ENCODE assay signal across 8 mouse cellular contexts in the genomic region with DNA sequence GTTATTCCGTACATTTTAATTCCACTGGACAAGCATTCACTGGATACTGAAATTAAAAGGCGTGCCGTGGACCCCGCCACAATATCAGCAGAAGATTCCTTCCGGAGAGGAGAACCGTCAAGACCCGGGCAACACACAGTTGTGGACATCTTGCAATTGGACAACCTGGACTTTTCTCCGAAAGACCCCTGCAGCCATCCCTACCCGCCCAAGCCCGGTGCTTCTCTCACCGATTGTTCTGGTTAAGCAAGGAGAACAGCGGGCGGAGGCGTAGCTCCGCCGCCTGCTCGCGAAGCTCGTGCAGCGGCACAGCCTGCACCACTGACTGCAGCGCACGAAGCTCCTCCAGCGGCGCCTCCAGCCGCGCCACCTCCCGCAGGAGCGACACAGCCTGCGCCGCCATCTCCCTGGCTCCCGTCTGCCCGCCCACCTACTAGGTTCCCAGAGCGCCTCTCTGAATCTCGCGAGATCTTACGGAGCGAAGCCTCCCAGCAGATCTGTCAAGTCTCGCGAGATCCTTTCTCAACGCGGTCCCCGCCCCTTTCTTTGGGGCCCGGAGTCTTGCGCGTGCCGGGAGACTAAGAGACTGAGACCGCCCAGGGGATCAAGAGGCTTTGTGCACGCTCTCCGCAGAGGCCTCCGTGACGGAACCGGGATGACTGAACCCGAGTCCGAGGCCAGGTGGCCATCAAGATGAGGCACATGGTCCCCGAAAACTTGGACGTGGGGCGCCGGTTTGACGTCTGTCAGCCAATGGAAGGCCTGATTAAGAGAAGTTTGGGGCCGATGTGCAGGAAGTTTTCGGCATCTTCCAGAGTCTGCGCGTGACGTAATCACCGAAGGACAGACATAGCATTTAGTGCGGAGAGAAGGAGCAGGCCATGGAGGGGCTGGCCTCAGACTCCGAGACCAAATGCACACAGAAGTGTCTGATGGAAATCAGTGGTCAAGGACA. TPM values are rescaled to one million over a fixed set of nuclear protein-coding genes. Genes with fewer than 3 reads are reported as not detected.
DNase-seq lines count a peak whose midpoint lies in the region; ATAC-seq and TF ChIP-seq lines count a peak whose summit lies in the region.

No protein-coding gene starts in this region.

- no peaks in the 10 kb centered on the region for H3K9me3 ChIP-seq in heart, embryonic 12.5 days (replicated peaks)
- no peaks in the 10 kb centered on the region for H3K9me3 ChIP-seq in kidney, postnatal 0 days (replicated peaks; ENCODE audit: low read length)
- H3K9me3 ChIP-seq in liver, embryonic 11.5 days (ENCODE audit: control insufficient read depth, low read length), result no peaks in the 10 kb centered on the region
- H3K9me3 ChIP-seq in stomach, embryonic 14.5 days (ENCODE audit: control insufficient read depth, low read depth, low read length), result no peaks in the 10 kb centered on the region

- TF ChIP-seq CTCF in kidney, postnatal 0 days (IDR thresholded peaks at IDR 0.05; ENCODE audit: low read depth), result no peak

- ATAC-seq in erythroid progenitor cell, adult 5-6 weeks (replicated peaks; ENCODE audit: low FRiP score, poor library complexity, severe bottlenecking), result peak; percentile 89
- ATAC-seq in heart, embryonic 12.5 days (ENCODE audit: insufficient number of reproducible peaks, low FRiP score), result peak; percentile 97
- peak; percentile 96 for ATAC-seq in kidney, postnatal 0 days (replicated peaks; ENCODE audit: low FRiP score, low read depth)
- ATAC-seq in liver, embryonic 11.5 days (replicated peaks; ENCODE audit: low FRiP score), result peak; percentile 93
- ATAC-seq in stomach, embryonic 14.5 days (ENCODE audit: insufficient number of reproducible peaks, insufficient read depth, low FRiP score, low read depth), result peak; percentile 97

- peaks cover 28% of the 10 kb centered on the region for H3K4me1 ChIP-seq in heart, embryonic 12.5 days (replicated peaks)
- peaks cover 6% of the 10 kb centered on the region; the same call in 1 of the 2 replicates for H3K4me1 ChIP-seq in kidney, postnatal 0 days (replicated peaks; ENCODE audit: insufficient read depth, low read length)
- peaks cover 20% of the 10 kb centered on the region for H3K4me1 ChIP-seq in liver, embryonic 11.5 days (replicated peaks; ENCODE audit: control insufficient read depth, insufficient read depth, low read length)
- peaks cover 7% of the 10 kb centered on the region; the same call in 1 of the 2 replicates for H3K4me1 ChIP-seq in stomach, embryonic 14.5 days (ENCODE audit: control insufficient read depth, insufficient read depth, low read length)

- DNase-seq in CD4-positive helper T cell, adult 2 months (ENCODE audit: low read depth, low spot score), result peak; percentile 99
- peak; percentile 97 for DNase-seq in brain, embryonic 18.5 days (ENCODE audit: low read depth, low spot score)
- DNase-seq in kidney, postnatal 0 days (ENCODE audit: low spot score), result peak; percentile 99
- peak; percentile 95 for DNase-seq in liver, embryonic 11.5 days (ENCODE audit: low spot score)
- DNase-seq in naive thymus-derived CD4-positive, alpha-beta T cell, adult 2 months (ENCODE audit: low read depth), result peak; percentile 99

- peak overlapping the region; percentile 93 for H3K9ac ChIP-seq in heart, embryonic 12.5 days
- peak overlapping the region; percentile 90 for H3K9ac ChIP-seq in kidney, postnatal 0 days (ENCODE audit: low read depth, low read length)
- peak overlapping the region; percentile 85 for H3K9ac ChIP-seq in liver, embryonic 11.5 days (ENCODE audit: low read depth, low read length)
- peak overlapping the region; percentile 84 for H3K9ac ChIP-seq in stomach, embryonic 14.5 days (replicated peaks; ENCODE audit: low read depth, low read length)

- peaks cover 17% of the 10 kb centered on the region for H3K27me3 ChIP-seq in heart, embryonic 12.5 days (replicated peaks)
- H3K27me3 ChIP-seq in kidney, postnatal 0 days (ENCODE audit: insufficient read depth, low read length), result no peaks in the 10 kb centered on the region
- peaks cover 12% of the 10 kb centered on the region for H3K27me3 ChIP-seq in liver, embryonic 11.5 days (replicated peaks; ENCODE audit: control insufficient read depth, insufficient read depth, low read length)
- H3K27me3 ChIP-seq in stomach, embryonic 14.5 days (ENCODE audit: control insufficient read depth, insufficient read depth, low read length), result no peaks in the 10 kb centered on the region

- peak overlapping the region; percentile 96 for H3K4me3 ChIP-seq in heart, embryonic 12.5 days
- peak overlapping the region; percentile 95 for H3K4me3 ChIP-seq in kidney, postnatal 0 days (replicated peaks; ENCODE audit: low read depth, low read length)
- peak overlapping the region; percentile 82 for H3K4me3 ChIP-seq in liver, embryonic 11.5 days (ENCODE audit: low read depth, low read length)
- H3K4me3 ChIP-seq in stomach, embryonic 14.5 days (ENCODE audit: low read depth, low read length), result peak overlapping the region; percentile 84

- H3K27ac ChIP-seq in heart, embryonic 12.5 days (ENCODE audit: poor library complexity, severe bottlenecking), result peak overlapping the region; percentile 96
- H3K27ac ChIP-seq in kidney, postnatal 0 days, result peak overlapping the region; percentile 94
- peak overlapping the region; percentile 75 for H3K27ac ChIP-seq in liver, embryonic 11.5 days (ENCODE audit: low read depth, low read length)
- peak overlapping the region; percentile 92 for H3K27ac ChIP-seq in stomach, embryonic 14.5 days (ENCODE audit: low read length)

- H3K4me2 ChIP-seq in heart, embryonic 12.5 days, result peak overlapping the region; percentile 75
- H3K4me2 ChIP-seq in kidney, postnatal 0 days (ENCODE audit: low read length), result peak overlapping the region; percentile 74
- peak overlapping the region; percentile 88 for H3K4me2 ChIP-seq in liver, embryonic 11.5 days
- H3K4me2 ChIP-seq in stomach, embryonic 14.5 days (replicated peaks; ENCODE audit: low read depth, low read length), result peak overlapping the region; percentile 63

- peaks cover 7% of the 10 kb centered on the region; the same call in 1 of the 2 replicates for H3K36me3 ChIP-seq in heart, embryonic 12.5 days
- no peaks in the 10 kb centered on the region for H3K36me3 ChIP-seq in kidney, postnatal 0 days (ENCODE audit: insufficient read depth, low read length)
- peaks cover 9% of the 10 kb centered on the region; the same call in 1 of the 2 replicates for H3K36me3 ChIP-seq in liver, embryonic 11.5 days (ENCODE audit: control insufficient read depth, insufficient read depth, low read length)
- 0 out of 2 replicates have a peak, but pooled peaks cover 4% of the 10 kb centered on the region for H3K36me3 ChIP-seq in stomach, embryonic 14.5 days (ENCODE audit: control insufficient read depth, insufficient read depth, low read length)

- under 1% methylated on average over 67 of the region's 67 CpGs for WGBS in heart, embryonic 12.5 days
- WGBS in kidney, postnatal 0 days, result under 1% methylated on average over 67 of the region's 67 CpGs
- under 1% methylated on average over 67 of the region's 67 CpGs for WGBS in liver, embryonic 11.5 days
- WGBS in stomach, embryonic 14.5 days, result under 1% methylated on average over 67 of the region's 67 CpGs

RNA-seq across cellular contexts. Expression of a gene that starts 3.4 kb away (rescaled TPM):
- not detected in 2 replicates for total RNA-seq in erythroid progenitor cell, adult 5-6 weeks (2015; ENCODE audit: low replicate concordance)
- total RNA-seq in erythroid progenitor cell, adult 5-6 weeks (2017; ENCODE audit: low replicate concordance), result not detected in 2 replicates
- not detected in 2 replicates for polyA plus RNA-seq in heart, embryonic 12.5 days (2016; fragmentation: Nextera tagmentation; extraction: Ambion mirVana)
- 19.0 and 19.3 TPM in 2 replicates for polyA plus RNA-seq in kidney, postnatal 0 days (2015; fragmentation: Nextera tagmentation; extraction: Ambion mirVana)
- polyA plus RNA-seq in liver, embryonic 11.5 days (2014; fragmentation: Nextera tagmentation; extraction: Ambion mirVana), result 2.5 and 2.7 TPM in 2 replicates
- 0.56 and 0.59 TPM in 2 replicates for polyA plus RNA-seq in stomach, embryonic 14.5 days (2014; fragmentation: Nextera tagmentation; extraction: Ambion mirVana)

RNA-seq across cellular contexts. Expression of a gene that starts 4.0 kb away (rescaled TPM):
- 56.6 and 66.0 TPM in 2 replicates for total RNA-seq in erythroid progenitor cell, adult 5-6 weeks (2015; ENCODE audit: low replicate concordance)
- 37.2 and 65.2 TPM in 2 replicates for total RNA-seq in erythroid progenitor cell, adult 5-6 weeks (2017; ENCODE audit: low replicate concordance)
- polyA plus RNA-seq in heart, embryonic 12.5 days (2016; fragmentation: Nextera tagmentation; extraction: Ambion mirVana), result 59.7 and 60.0 TPM in 2 replicates
- polyA plus RNA-seq in kidney, postnatal 0 days (2015; fragmentation: Nextera tagmentation; extraction: Ambion mirVana), result 92.0 and 104 TPM in 2 replicates
- 138 and 147 TPM in 2 replicates for polyA plus RNA-seq in liver, embryonic 11.5 days (2014; fragmentation: Nextera tagmentation; extraction: Ambion mirVana)
- polyA plus RNA-seq in stomach, embryonic 14.5 days (2014; fragmentation: Nextera tagmentation; extraction: Ambion mirVana), result 95.0 and 99.2 TPM in 2 replicates

RNA-seq across cellular contexts. Expression of a gene that starts 38.0 kb away (rescaled TPM):
- total RNA-seq in erythroid progenitor cell, adult 5-6 weeks (2015; ENCODE audit: low replicate concordance), result 1.3 TPM in 1 of 2 replicates, not detected in the other
- total RNA-seq in erythroid progenitor cell, adult 5-6 weeks (2017; ENCODE audit: low replicate concordance), result not detected in 2 replicates
- not detected in 2 replicates for polyA plus RNA-seq in heart, embryonic 12.5 days (2016; fragmentation: Nextera tagmentation; extraction: Ambion mirVana)
- not detected in 2 replicates for polyA plus RNA-seq in kidney, postnatal 0 days (2015; fragmentation: Nextera tagmentation; extraction: Ambion mirVana)
- not detected in 2 replicates for polyA plus RNA-seq in liver, embryonic 11.5 days (2014; fragmentation: Nextera tagmentation; extraction: Ambion mirVana)
- polyA plus RNA-seq in stomach, embryonic 14.5 days (2014; fragmentation: Nextera tagmentation; extraction: Ambion mirVana), result not detected in 2 replicates

RNA-seq across cellular contexts. Expression of a gene that starts 43.0 kb away (rescaled TPM):
- total RNA-seq in erythroid progenitor cell, adult 5-6 weeks (2015; ENCODE audit: low replicate concordance), result 2.5 TPM in 1 of 2 replicates, not detected in the other
- 1.4 and 2.2 TPM in 2 replicates for total RNA-seq in erythroid progenitor cell, adult 5-6 weeks (2017; ENCODE audit: low replicate concordance)
- polyA plus RNA-seq in heart, embryonic 12.5 days (2016; fragmentation: Nextera tagmentation; extraction: Ambion mirVana), result 2.6 and 3.2 TPM in 2 replicates
- polyA plus RNA-seq in kidney, postnatal 0 days (2015; fragmentation: Nextera tagmentation; extraction: Ambion mirVana), result 6.8 and 8.7 TPM in 2 replicates
- 4.5 and 5.2 TPM in 2 replicates for polyA plus RNA-seq in liver, embryonic 11.5 days (2014; fragmentation: Nextera tagmentation; extraction: Ambion mirVana)
- 8.2 and 11.9 TPM in 2 replicates for polyA plus RNA-seq in stomach, embryonic 14.5 days (2014; fragmentation: Nextera tagmentation; extraction: Ambion mirVana)

RNA-seq across cellular contexts. Expression of a gene that starts 44.7 kb away (rescaled TPM):
- total RNA-seq in erythroid progenitor cell, adult 5-6 weeks (2015; ENCODE audit: low replicate concordance), result 92.6 and 93.5 TPM in 2 replicates
- 95.5 and 121 TPM in 2 replicates for total RNA-seq in erythroid progenitor cell, adult 5-6 weeks (2017; ENCODE audit: low replicate concordance)
- 60.1 and 66.9 TPM in 2 replicates for polyA plus RNA-seq in heart, embryonic 12.5 days (2016; fragmentation: Nextera tagmentation; extraction: Ambion mirVana)
- 61.0 and 65.8 TPM in 2 replicates for polyA plus RNA-seq in kidney, postnatal 0 days (2015; fragmentation: Nextera tagmentation; extraction: Ambion mirVana)
- polyA plus RNA-seq in liver, embryonic 11.5 days (2014; fragmentation: Nextera tagmentation; extraction: Ambion mirVana), result 78.7 and 81.2 TPM in 2 replicates
- polyA plus RNA-seq in stomach, embryonic 14.5 days (2014; fragmentation: Nextera tagmentation; extraction: Ambion mirVana), result 69.8 and 75.7 TPM in 2 replicates

Comparison
In these comparisons a context has a peak if more than half of its experiments do, and no peak if none do; other contexts are left out.
1. Peak in every context shown above with its lines: DNase-seq, ATAC-seq, H3K4me3 ChIP-seq and H3K27ac ChIP-seq.